9 mouse cellular contexts compared by ENCODE assay signal in the genomic region with DNA sequence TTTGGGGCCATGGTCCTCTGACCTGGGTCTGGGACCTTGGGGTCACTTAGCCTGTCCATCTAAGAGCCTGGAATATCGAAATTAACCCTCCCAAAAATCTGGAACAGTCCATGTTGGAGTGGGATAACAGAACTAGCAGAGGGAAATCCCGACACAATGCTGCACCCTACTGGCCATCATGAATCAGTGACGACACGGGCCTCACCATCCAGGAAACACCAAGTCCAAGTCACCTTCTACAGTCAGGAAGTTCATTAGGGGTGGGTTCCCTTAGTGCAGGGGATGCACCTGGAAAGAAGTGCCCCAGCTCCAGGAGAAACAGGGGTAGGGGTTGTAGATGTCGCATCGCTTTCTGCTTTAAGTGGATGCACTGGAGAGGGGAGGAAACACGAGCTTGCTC. TPM values are rescaled to one million over a fixed set of nuclear protein-coding genes. Genes with fewer than 3 reads are reported as not detected.
A peak's percentile ranks its signal among the peaks of the same experiment; 100 is the strongest.
DNase-seq lines count a peak whose midpoint lies in the region; ATAC-seq and TF ChIP-seq lines count a peak whose summit lies in the region.
"Had no signal": no experiment of that assay in that cellular context is flagged by ENCODE, and none has a peak within 500 bp of the region (broad histone marks: within the 10 kb centered on the region; RNA-seq: fewer than 3 reads in every experiment).

No protein-coding gene starts in this region.

- no peaks in the 10 kb centered on the region for H3K27me3 ChIP-seq in lung, postnatal 0 days (replicated peaks; ENCODE audit: insufficient read depth, low read length)

- H3K9me3 ChIP-seq in lung, postnatal 0 days (ENCODE audit: low read length) = no peaks in the 10 kb centered on the region
- H3K9me3 ChIP-seq: heart, embryonic 13.5 days had no signal

- intact Hi-C loops in heart, postnatal 10 days (cut with DNase I) = loop anchor here (1.0 to 10.0 kb wide), 5 partner anchors 45 to 439 kb away; no protein-coding TSS in a partner anchor

- ATAC-seq in lung, postnatal 0 days = peak; percentile 54; the same call in 1 of the 2 replicates
- no peak for ATAC-seq in erythroid progenitor cell, adult 5-6 weeks (replicated peaks; ENCODE audit: low FRiP score, poor library complexity, severe bottlenecking)

- H3K27ac ChIP-seq in lung, postnatal 0 days (ENCODE audit: low read length) = no peak overlapping the region
- H3K27ac ChIP-seq: heart, embryonic 13.5 days had no signal

- TF ChIP-seq EP300 in lung, postnatal 0 days (IDR thresholded peaks at IDR 0.05) = no peak

- 13% methylated on average over 7 of the region's 7 CpGs for WGBS in lung, postnatal 0 days

- no peaks in the 10 kb centered on the region for H3K36me3 ChIP-seq in lung, postnatal 0 days (ENCODE audit: insufficient read depth, low read length)
- H3K36me3 ChIP-seq: heart, embryonic 13.5 days had no signal

- no peak overlapping the region for H3K9ac ChIP-seq in lung, postnatal 0 days (replicated peaks; ENCODE audit: low read depth)
- H3K9ac ChIP-seq: heart, embryonic 13.5 days had no signal

- peak; percentile 90 for TF ChIP-seq CTCF in lung, postnatal 0 days (IDR thresholded peaks at IDR 0.05)

- no peaks in the 10 kb centered on the region for H3K4me1 ChIP-seq in lung, postnatal 0 days (ENCODE audit: insufficient read depth, low read depth, low read length)
- H3K4me1 ChIP-seq: heart, embryonic 13.5 days had no signal

- H3K4me3 ChIP-seq in lung, postnatal 0 days (ENCODE audit: low read depth, low read length) = no peak overlapping the region
- H3K4me3 ChIP-seq: heart, embryonic 13.5 days had no signal

- peak; percentile 73 for DNase-seq in ES-CJ7 (ENCODE audit: low read depth, low spot score)
- DNase-seq in adrenal gland, adult 2 months = peak; percentile 47
- peak; percentile 53 for DNase-seq in embryo, embryonic 11.5 days (ENCODE audit: low read depth, low spot score)
- peak; percentile 71 to 84 for DNase-seq in heart, postnatal 10 days
- peak; percentile 59 to 79 for DNase-seq in kidney, postnatal 36 days
- DNase-seq in lung, postnatal 0 days (ENCODE audit: low spot score) = peak; percentile 81
- peak; percentile 71 to 74 for DNase-seq in right cerebral cortex, adult 2 months (ENCODE audit: low spot score in 2 of 2)

- no peak overlapping the region for H3K4me2 ChIP-seq in lung, postnatal 0 days (replicated peaks; ENCODE audit: low read depth, low read length)
- H3K4me2 ChIP-seq: heart, embryonic 13.5 days had no signal

RNA-seq across cellular contexts. Expression of a gene that starts 20.7 kb away (rescaled TPM):
- 1 to 10 TPM in 1 of 2 experiments, under 1 TPM in 1; 0.58 to 1.0 TPM for total RNA-seq in adrenal gland, adult 2 months (2021)
- 0.51 and 0.83 TPM in 2 replicates for polyA plus RNA-seq in adrenal gland, adult 2 months (2012; rRNA removed)
- under 1 TPM; 0.05 to 0.22 TPM for total RNA-seq in heart, postnatal 10 days (2021)
- 0.61 and 0.77 TPM in 2 replicates for polyA plus RNA-seq in lung, postnatal 0 days (2015; fragmentation: Nextera tagmentation; extraction: Ambion mirVana)
- total RNA-seq in erythroid progenitor cell, adult 5-6 weeks (2015; ENCODE audit: low replicate concordance) = not detected in 2 replicates
- not detected in 2 replicates for total RNA-seq in erythroid progenitor cell, adult 5-6 weeks (2017; ENCODE audit: low replicate concordance)

RNA-seq across cellular contexts. Expression of a gene that starts 36.3 kb away (rescaled TPM):
- 10 to 100 TPM; 16.6 to 22.5 TPM for total RNA-seq in adrenal gland, adult 2 months (2021)
- polyA plus RNA-seq in adrenal gland, adult 2 months (2012; rRNA removed) = 24.3 and 25.4 TPM in 2 replicates
- 10 to 100 TPM; 11.8 to 12.8 TPM for total RNA-seq in heart, postnatal 10 days (2021)
- polyA plus RNA-seq in lung, postnatal 0 days (2015; fragmentation: Nextera tagmentation; extraction: Ambion mirVana) = 11.3 and 12.9 TPM in 2 replicates
- total RNA-seq in erythroid progenitor cell, adult 5-6 weeks (2015; ENCODE audit: low replicate concordance) = 1.8 and 4.6 TPM in 2 replicates
- 2.7 and 4.7 TPM in 2 replicates for total RNA-seq in erythroid progenitor cell, adult 5-6 weeks (2017; ENCODE audit: low replicate concordance)

RNA-seq across cellular contexts. Expression of a gene that starts 41.7 kb away (rescaled TPM):
- total RNA-seq in adrenal gland, adult 2 months (2021) = 10 to 100 TPM in 1 of 2 experiments, 1 to 10 TPM in 1; 9.4 to 14.9 TPM
- polyA plus RNA-seq in adrenal gland, adult 2 months (2012; rRNA removed) = 20.0 and 24.1 TPM in 2 replicates
- total RNA-seq in heart, postnatal 10 days (2021) = 100 to 1,000 TPM; 168 to 234 TPM
- polyA plus RNA-seq in lung, postnatal 0 days (2015; fragmentation: Nextera tagmentation; extraction: Ambion mirVana) = 29.0 and 33.0 TPM in 2 replicates
- total RNA-seq in erythroid progenitor cell, adult 5-6 weeks (2015; ENCODE audit: low replicate concordance) = not detected in 2 replicates
- 0.13 and 1.4 TPM in 2 replicates for total RNA-seq in erythroid progenitor cell, adult 5-6 weeks (2017; ENCODE audit: low replicate concordance)

Comparison
In these comparisons a context has a peak if more than half of its experiments do, and no peak if none do; other contexts are left out.
1. RNA of a gene that starts 41.7 kb away (total RNA-seq): 168 to 234 TPM in heart, postnatal 10 days; 9.4 to 14.9 TPM in adrenal gland, adult 2 months and 0.13 to 1.4 TPM in erythroid progenitor cell, adult 5-6 weeks; every median in the first group is over 10 times any median in the second.
2. Peak in every context shown above with its lines, with median percentiles within 50 percentile points of each other: DNase-seq.